Mouse (Mus musculus) testis, adult 2 months (tissue): ENCODE measurements around the gene Zfp385c. TPM values are rescaled to one million over a fixed set of nuclear protein-coding genes. Genes with fewer than 3 reads are reported as not detected.

ENCODE experiments used
- H3K27ac ChIP-seq: fragments of 200-500 bp; 2 replicates; pipeline ENCODE4 v1.5.1; 2012; ENCODE audit warnings: low read depth, low read length; ENCODE audit not compliant: control insufficient read depth, insufficient read depth
- H3K27me3 ChIP-seq: fragments of 200-500 bp; 2 replicates; pipeline ENCODE4 v1.6.1; 2012; ENCODE audit warnings: mild to moderate bottlenecking, low read length, moderate library complexity; ENCODE audit not compliant: control insufficient read depth, insufficient read depth
- H3K36me3 ChIP-seq: fragments of 200-500 bp; 2 replicates; pipeline ENCODE4 v1.6.1; 2012; ENCODE audit warnings: mild to moderate bottlenecking, low read length; ENCODE audit not compliant: control insufficient read depth, insufficient read depth
- H3K4me1 ChIP-seq: fragments of 200-500 bp; 2 replicates; pipeline ENCODE4 v1.6.1; 2012; ENCODE audit warnings: low read length; ENCODE audit not compliant: control insufficient read depth, insufficient read depth
- H3K4me3 ChIP-seq: fragments of 200-500 bp; 2 replicates; pipeline ENCODE4 v1.5.1; 2012; ENCODE audit warnings: low read depth, mild to moderate bottlenecking, low read length, moderate library complexity, mixed read lengths; ENCODE audit not compliant: control insufficient read depth
- CTCF ChIP-seq: fragments of 200-500 bp; IDR thresholded peaks from 2 replicates; pipeline ENCODE4 v1.5.1; 2012; ENCODE audit warnings: low read depth, mild to moderate bottlenecking, inconsistent platforms, low read length, moderate library complexity; ENCODE audit not compliant: control insufficient read depth, insufficient read depth, insufficient replicate concordance
- POLR2A ChIP-seq: fragments of 200-500 bp; IDR thresholded peaks from 2 replicates; pipeline ENCODE4 v1.6.1; 2012; ENCODE audit warnings: low read depth, mild to moderate bottlenecking, inconsistent platforms, low read length, moderate library complexity; ENCODE audit not compliant: control insufficient read depth
- polyA plus RNA-seq: library from polyadenylated mRNA; depleted of rRNA; stranded (reverse); fragments of >200 nt; gene quantifications from 2 replicates; pipeline ENCODE4 v1.2.3, GENCODE M21; 2012

Gene Zfp385c
- polyA plus RNA-seq, 1 experiment = 2.6 TPM

DNA sequence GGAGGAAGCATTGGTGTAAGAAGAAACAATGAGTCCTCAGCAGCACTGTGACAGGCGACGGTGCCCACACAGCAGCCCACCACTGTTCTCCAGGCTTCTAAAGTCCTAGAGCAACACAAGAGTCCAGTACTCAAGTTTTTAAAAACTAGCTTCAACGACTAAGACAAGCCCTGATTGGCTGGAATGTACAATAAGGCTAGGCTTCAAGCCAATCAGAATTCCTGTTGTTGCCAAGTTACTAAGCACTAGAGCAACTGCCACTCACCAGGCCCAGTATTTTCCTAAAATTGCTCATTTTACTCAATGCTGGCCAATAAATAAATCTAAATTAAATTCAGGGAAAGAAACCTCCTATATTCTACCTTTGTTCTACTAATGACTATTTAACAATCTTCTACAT lies 79.0 kb downstream of the Zfp385c start:
- TF ChIP-seq POLR2A (no peak), CTCF (no peak)
- Histone ChIP-seq H3K4me1 (peaks cover 4% of the 10 kb centered on the region), H3K4me3 (peak overlapping the region; percentile 72), H3K27ac (peak overlapping the region; percentile 18; the same call in 1 of the 2 replicates), H3K27me3 (no peaks in the 10 kb centered on the region), H3K36me3 (no peaks in the 10 kb centered on the region)

- no peak overlapping the region for H3K27ac ChIP-seq
- H3K36me3 ChIP-seq = no peaks in the 10 kb centered on the region
- peaks cover 4% of the 10 kb centered on the region for H3K4me1 ChIP-seq
- TF ChIP-seq CTCF (peak; percentile 14; the same call in 1 of the 2 replicates), POLR2A (no peak)
- H3K27me3 ChIP-seq = no peaks in the 10 kb centered on the region
- H3K4me3 ChIP-seq = peak overlapping the region; percentile 21
Measured at GRCm38 (mm10) chr11:100611627-100612026, 80.6 kb downstream of the Zfp385c start.

DNA sequence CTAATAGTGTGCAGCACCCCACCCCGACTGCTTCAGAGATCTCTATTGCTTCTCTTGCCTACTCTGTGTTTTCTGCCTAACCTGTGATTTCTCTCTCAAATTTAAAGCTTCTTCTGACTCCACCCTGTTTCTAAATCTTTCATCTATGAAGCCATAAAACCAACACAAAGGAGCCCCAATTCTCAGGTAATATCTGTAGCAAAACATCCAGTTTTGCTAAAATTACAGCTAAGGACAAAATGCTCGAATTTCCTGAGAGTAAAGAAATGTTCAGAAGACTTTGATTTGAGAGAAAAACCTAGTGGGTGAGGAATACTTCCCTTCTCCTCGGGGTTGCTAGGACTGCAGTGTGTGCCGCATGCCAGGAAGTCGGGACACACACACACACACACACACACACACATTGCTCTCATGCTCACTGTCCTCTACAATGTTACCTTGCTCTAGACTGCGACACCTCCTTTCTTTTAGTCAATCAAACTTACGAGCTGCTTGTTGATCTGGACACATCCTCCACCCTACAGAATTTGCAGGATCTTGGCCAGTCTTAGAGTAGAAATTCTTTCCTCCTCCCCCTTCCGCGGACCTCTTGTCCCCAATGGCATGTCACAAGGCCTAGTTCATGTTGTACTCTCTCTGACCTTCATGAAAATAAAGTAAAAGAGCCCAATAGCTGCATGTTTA lies 82.1 kb downstream of the Zfp385c start:
- Histone ChIP-seq H3K4me3 (no peak overlapping the region), H3K36me3 (no peaks in the 10 kb centered on the region), H3K27ac (peak overlapping the region; percentile 47; the same call in 1 of the 2 replicates), H3K27me3 (no peaks in the 10 kb centered on the region), H3K4me1 (peaks cover 4% of the 10 kb centered on the region)
- TF ChIP-seq POLR2A = no peak
- no peak for TF ChIP-seq CTCF

DNA sequence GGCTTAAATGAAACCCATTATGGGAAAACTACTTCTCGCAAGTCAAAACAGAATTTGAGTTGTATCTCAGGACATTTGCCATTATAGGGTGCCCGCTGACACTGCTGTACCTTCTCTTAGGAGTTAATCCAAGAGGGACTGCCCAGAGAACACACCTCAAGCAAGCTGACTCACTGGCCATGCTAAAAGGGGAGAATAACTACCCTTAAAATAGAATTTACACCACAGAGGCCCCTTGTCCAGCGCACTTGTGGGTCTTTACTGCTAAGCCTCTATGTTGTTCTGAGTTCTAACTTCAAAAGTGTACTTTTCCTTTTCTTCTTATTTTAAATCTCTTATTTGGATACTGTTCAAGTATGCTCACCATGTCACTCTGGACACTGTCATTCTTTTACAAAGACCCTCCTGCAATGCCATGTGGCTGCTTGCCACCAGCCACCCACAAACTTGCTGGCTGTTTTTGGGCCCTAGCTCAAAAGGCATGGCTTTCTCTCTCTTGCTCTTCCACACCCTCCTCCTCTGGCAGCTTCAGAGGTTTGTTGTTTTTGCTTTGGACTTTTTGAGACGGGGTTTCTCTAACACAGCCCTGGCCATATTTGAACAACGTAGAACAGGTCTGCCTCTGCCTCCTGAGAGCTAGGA lies 82.8 kb downstream of the Zfp385c start:
- Histone ChIP-seq H3K27ac (0 out of 2 replicates have a peak overlapping the region, but pooled peaks have one; percentile 32), H3K36me3 (no peaks in the 10 kb centered on the region), H3K4me1 (peaks cover 4% of the 10 kb centered on the region), H3K4me3 (no peak overlapping the region), H3K27me3 (no peaks in the 10 kb centered on the region)
- TF ChIP-seq CTCF (no peak), POLR2A (no peak)

- Histone ChIP-seq H3K27me3 (no peaks in the 10 kb centered on the region), H3K27ac (no peak overlapping the region), H3K36me3 (no peaks in the 10 kb centered on the region), H3K4me3 (no peak overlapping the region), H3K4me1 (peaks cover 4% of the 10 kb centered on the region)
- TF ChIP-seq CTCF (no peak), POLR2A (no peak)
Measured at GRCm38 (mm10) chr11:100608796-100609195, 83.5 kb downstream of the Zfp385c start.

DNA sequence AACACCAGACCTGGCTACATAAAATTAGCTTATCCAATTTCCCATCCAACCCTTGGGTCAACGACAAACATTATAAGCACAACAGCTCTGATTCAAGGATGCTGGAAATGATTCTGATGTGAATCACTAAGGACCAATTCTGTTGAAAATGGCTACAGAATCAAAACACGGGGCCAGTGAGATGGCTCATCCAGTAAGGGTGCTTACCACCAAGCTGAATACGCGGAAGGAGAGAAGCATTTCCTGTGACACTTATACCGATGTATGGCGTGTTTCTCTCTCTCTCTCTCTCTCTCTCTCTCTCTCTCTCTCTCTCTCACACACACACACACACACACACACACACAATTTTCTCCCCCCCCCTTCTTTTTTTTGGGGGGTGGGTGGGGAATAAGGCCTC lies 85.1 kb downstream of the Zfp385c start:
- Histone ChIP-seq H3K4me3 (no peak overlapping the region), H3K36me3 (no peaks in the 10 kb centered on the region), H3K4me1 (peaks cover 2% of the 10 kb centered on the region), H3K27me3 (no peaks in the 10 kb centered on the region), H3K27ac (no peak overlapping the region)
- no peak for TF ChIP-seq CTCF

- Histone ChIP-seq H3K27ac (no peak overlapping the region), H3K4me1 (peaks cover 2% of the 10 kb centered on the region), H3K36me3 (no peaks in the 10 kb centered on the region), H3K27me3 (no peaks in the 10 kb centered on the region), H3K4me3 (no peak overlapping the region)
- TF ChIP-seq CTCF = no peak
Measured at GRCm38 (mm10) chr11:100605451-100605850, 86.8 kb downstream of the Zfp385c start.
